Mouse (Mus musculus): ENCODE measurements around the gene Cdh5.
"Not testable (repeated sequence)": the region's sequence is repeated elsewhere in the genome, so short reads cannot be mapped to it uniquely, and the experiment has no call there.

Gene Cdh5

GRCm38 (mm10) chr8:104101415-104101814 lies at the start of gene Cdh5:
Gene Cdh5, plus strand, starts transcription at chr8:104101625.
- no peak for DNase-seq

DNA sequence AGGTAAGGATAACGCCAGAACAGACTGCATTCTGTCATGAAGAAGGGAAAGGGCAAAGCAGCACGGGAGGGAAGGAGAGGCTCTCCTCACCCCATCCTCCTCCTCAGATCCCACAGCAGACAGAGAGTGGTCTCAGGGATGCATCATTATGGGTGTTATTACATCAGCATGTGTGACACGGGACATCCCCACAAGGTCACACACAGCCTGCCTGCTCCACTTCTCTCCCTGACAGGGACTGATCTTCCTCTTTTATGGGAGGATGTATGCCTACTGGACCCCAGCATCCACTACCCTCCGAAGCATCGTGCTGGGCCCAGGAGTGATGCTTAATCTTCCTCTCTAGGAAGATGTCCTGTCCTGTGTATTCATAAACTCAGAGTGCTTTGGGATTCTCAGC lies 41.5 kb upstream of the Cdh5 start:
- DNase-seq, result no peak

DNA sequence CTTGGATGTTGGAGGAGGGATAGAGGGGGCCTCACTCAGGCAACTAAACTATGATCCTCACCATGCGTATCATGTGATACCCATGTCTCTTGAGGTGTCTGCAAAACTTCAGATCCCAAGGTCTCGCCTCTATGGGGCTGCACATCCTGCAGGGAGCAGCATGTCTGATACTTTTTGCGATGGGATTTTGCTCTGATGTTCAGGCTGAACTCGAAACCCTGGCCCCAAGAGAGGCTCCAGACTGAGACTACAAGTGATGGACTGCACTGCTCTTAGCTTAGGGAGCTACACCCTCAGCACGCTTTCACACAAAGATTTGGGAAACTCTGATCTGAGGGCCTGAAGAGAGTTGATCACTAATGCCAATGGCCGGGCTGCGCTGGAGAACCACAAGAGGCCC lies 41.0 kb upstream of the Cdh5 start:
- no peak for DNase-seq

DNA sequence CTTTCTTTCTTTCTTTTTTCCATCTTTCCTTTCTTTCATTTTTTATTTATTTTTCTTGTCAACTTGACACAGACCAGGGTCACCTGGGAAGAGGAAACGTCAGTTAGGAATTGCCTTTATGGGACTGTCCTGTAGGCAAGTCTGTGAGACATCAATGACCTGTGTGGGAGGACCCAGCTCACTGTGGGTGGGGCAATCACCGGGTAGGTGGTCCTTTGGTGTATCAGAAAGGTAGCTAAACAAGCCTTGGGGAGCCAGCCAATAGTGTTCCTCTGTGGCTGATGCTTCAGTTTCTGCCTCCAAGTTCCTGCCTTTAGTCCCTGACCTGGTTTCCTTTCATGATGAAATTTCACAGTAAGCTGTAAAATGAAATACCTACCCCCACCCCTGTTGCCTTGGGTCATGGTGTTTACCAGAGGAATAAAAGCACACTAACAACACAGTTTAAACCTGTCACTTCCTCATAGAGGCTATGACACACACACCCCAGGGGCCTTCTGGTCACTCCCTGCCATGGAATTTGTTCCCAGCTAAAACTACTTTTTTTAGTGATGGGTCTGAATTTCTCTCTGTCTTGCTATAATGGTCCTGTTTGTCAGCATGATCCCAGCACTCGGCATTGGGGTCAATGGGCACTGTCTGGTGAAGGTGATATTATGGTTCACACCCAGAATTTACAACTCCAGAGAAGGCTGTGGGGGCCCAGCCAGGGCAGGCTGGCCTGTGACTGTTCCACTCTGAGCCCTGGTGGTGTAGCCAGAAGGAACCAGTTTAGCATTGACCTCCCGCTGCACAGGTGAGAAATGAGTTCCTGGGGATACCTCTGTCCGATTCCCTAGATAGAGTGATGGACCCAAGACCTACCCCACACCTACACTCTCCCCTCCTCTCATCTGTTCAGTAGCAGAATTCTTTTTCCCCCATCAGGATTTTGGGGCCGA lies 40.1 kb upstream of the Cdh5 start:
- no peak for DNase-seq

DNA sequence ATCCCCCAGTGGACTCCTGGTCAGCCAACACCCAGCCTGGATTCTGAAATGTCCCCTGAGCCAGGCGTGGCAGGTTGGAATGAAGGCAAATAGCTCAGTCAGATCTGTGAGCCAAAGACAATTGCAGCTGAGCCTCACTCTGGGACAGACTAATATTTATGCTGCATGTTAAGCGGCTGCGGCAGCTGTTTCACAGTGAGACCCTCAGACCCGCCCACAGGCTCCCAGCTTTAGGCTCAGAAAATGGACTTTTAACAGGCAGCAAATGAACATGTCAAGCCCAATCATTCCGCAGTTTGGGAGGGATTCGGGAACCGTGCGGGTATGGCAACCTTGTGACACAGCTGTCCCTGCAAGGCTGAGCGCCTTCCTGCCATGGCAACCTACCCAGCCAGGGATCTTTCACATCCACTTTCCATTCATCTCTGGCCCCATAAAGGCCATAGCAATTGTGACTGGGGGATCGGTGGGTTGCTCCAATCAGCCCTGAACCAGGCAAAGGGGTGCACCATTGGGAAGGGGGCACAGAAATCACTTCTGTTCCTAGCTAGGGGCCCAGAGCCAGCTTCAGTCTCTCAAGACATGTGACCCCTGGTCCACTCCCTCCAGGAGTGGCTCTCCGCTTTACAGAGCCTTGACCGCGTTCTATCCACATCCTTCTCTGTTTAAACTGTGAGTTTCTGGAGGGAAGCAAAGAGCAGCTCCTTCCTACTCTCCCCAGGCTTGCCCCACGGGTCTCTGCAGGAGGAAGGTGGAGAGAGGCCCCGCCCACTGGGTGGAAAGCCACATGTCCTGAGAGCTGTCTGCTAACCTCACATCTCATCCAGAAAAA lies 39.2 kb upstream of the Cdh5 start:
- no peak for DNase-seq

DNA sequence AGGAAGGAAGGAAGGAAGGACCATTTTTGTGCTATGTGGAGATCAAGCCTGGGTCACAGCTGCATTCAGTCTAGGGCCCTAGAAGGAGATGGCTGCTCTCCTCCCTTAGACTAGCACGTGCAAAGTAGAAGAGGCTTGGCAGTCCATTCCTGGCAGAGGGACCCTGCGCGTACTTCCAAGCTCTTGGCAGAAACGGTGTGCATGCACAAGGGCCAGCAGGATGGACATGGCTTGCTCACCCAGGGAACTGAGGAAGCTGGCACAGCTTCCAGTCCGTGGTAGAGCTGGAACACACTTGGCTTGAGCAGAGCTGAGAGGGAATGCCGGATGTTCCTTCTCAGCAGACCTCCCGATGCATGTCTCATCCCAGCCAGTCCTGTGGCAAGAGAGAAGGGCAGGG lies 36.2 kb upstream of the Cdh5 start:
- no peak for DNase-seq

- no peak for DNase-seq
These were observed 35.4 kb upstream of the Cdh5 start for GRCm38 (mm10) chr8:104065906-104066518.

GRCm38 (mm10) chr8:104067390-104067925 lies 34.0 kb upstream of the Cdh5 start:
- no peak for DNase-seq

- DNase-seq, result no peak
These were observed 32.9 kb upstream of the Cdh5 start for GRCm38 (mm10) chr8:104068421-104069035.

- DNase-seq, result not testable (repeated sequence)
These were observed 31.1 kb upstream of the Cdh5 start for GRCm38 (mm10) chr8:104070201-104070865.

- DNase-seq, result no peak
These were observed 30.5 kb upstream of the Cdh5 start for GRCm38 (mm10) chr8:104070949-104071348.

DNA sequence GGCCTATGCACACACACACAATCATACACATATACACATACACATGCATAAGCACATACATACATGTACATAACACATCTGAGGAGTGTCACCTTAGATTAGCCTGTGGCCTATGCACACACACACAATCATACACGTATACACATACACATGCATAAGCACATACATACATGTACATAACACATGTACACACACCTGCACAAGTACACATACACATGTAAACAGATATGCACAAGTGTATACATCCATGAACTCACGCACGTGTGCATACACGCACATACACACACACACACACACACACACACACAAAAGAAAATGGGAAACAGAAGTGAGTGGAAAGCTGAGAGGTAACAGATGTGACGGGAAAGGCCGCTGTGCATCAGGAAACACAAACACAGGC lies 26.3 kb upstream of the Cdh5 start:
- no peak for DNase-seq

DNA sequence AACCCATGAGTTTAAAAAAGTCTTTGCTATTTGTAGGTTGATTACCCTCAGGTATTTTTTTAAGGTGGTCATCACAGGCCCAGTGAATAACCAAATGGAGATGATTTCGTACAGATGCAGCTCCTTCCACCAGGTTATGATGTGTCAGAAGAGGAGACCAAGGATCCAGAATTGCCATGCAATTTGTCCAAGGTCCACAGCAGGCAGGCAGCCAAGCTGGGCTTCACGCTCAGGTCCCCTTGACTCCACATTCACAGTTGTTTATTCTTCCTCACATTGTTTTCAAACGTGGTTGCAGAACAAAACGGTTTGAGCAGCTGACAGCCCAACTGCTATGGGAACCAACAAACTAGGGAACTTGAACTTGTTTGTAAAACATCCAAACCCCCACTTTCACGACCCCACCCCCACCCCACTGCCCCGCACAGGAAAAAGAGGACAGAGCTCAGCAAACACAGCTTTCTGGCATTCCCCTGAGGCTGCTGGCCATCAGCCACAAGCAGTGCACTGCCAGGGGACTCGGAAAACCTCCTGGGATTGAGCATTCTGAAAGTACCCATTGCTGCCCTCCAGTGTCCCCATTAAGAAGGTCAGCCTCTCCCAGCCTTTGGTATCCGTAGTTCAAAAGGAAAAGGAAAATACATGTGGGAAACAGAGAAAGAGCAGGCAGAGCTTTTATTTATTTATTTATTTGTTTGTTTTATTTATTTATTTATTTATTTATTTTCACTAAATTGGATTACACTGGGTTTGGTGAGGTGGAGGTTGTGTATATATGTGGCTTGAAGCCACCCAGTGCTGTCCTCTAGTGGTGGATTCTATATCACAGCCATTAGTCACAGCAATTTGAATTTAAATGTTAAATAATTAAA lies 24.6 kb upstream of the Cdh5 start:
- no peak for DNase-seq

DNA sequence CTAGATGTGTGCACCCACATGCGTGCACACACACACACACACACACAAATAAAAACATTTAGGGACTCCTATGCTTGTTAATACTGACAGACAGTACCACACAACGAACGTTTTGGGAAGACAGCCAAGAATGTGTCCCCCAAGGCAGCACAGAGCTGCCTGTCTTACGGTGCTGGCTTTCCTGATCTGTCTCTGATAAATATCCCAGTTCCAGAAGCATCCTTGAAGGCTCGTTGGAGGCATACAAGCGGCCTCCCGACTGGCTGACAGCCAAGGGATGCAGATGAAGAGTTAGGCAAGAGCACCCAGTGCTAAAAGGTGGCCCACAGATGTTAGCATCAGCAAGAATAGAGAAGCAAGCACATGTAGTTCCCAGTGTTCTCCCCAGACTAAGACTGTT lies 23.3 kb upstream of the Cdh5 start:
- DNase-seq, result no peak

DNA sequence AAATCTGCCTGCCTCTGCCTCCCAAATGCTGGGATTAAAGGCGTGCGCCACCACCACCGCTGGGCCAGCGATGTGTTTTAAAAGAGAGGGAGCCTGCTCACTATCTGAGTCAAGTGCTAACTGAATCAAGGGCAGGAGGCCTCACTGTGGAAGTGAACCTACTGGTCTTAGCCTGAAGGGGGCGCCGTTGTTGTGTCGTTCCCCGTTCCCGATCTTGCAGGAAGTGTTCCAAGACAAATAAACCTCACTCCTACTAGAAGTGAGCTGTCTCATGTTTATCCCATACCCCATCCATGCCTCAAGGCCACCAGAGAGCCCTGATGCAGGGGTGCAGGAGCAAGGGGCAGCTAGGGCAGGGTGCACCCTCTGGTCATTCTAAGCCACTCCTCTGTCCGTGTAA lies 16.1 kb upstream of the Cdh5 start:
- DNase-seq, result no peak

DNA sequence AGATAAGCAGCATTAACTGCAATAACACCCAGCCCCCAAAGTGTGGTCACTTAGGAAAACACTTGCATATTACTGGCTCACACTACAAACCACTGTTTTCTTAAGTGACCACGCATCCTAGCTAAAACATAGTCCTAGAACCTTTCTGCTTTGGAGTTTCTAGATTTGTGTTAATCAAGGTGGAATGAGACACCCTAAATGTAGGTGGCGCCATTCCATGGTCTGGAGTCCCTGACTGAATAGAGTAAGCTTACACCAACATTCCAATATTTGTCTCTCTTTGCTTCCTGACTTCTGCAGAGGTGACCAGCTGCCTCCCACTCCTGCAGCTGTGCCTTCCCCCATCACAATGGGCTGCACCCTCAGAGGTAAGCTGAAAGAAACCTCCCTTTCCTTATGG lies 14.8 kb upstream of the Cdh5 start:
- DNase-seq, result no peak

DNA sequence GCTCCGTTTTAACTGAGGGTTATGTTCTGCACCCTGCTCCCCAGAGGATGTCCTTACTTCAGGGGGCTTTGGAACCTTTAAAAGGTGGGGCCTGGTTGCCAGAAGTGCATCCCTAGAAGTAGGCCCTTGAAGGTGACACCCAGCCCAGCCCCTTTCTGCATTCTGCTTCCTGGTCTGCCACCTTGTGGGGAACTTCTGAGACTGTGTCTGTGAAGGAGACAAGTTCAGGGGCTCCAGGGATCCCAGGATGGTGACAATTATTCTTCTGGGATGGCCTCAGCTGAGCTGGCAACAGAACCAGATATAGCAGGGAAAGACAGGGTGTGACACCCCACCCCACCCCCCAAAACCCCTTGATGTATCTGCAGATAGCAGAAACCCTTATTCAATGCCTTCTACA lies 14.3 kb upstream of the Cdh5 start:
- DNase-seq, result no peak

GRCm38 (mm10) chr8:104087878-104088277 lies 13.5 kb upstream of the Cdh5 start:
- DNase-seq, result not testable (repeated sequence)

DNA sequence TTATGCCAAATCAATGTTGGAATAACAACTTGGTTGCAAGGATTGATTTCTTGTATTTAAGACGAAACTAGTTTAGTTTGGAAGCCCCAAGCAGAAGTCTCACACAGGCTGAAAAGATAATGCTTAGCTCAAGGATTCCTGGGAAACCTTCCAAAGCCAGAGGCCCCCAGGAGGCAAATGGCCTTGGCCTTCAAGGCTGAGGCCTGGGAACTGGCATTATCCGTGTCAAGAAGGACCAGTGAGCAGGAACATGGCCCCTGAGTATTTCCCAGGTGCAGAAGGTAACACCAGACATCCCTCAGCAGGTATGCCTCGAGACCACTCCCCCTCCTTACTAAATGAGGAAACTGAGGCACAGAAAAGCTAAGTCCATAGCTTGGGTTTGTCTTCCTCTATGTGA lies 12.5 kb upstream of the Cdh5 start:
- no peak for DNase-seq

- DNase-seq, result not testable (repeated sequence)
These were observed 10.2 kb upstream of the Cdh5 start for GRCm38 (mm10) chr8:104090993-104091900.
